Mouse (Mus musculus) urinary bladder, postnatal 25 days (tissue): ENCODE data around the gene Slc22a23.
A peak's percentile ranks its signal among the peaks of the same experiment; 100 is the strongest.

Experiments used
- DNase-seq: peaks from one replicate; pipeline ENCODE4 v3.0.0; 2022; ENCODE audit warnings: low spot score

Gene Slc22a23

DNA sequence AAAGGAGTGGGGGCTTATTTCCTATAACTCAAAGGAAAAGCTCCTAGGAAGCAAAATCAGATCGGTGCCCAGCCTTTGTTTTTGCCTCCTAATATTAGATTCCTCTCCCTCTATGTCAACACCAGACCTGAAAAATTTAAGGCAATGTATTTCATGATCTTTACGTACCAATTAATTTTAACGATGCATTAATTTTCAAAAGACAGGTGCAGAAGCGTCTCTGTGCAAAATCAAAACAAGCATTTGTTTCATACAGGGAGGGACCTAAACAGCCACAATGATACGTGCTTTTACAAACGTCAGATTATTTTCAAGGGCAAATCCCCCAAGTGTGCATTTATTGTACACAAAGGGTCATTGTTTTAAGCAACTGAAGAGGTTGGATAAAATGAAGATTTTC is 212.1 kb downstream of the Slc22a23 start:
- DNase-seq: no peak

DNA sequence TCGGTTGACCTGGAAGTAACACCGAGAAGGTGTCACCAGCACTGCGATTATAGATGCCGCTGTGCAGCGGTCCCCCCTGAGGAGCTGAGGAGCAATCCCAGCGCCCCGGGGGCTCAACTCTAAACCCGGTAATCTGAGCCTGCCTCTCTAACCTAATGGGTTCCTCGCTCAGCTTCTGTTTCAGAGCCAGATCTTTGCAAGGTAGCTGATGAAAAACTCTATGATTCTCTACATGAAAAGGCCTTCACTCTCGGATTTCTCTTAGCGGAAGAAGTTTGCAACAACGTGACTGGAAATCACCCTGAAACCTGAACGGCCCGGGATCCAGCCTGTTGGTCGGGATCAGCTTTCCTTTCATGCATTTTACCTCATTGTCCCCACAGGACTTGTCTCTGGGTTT is 212.7 kb downstream of the Slc22a23 start:
- no peak for DNase-seq

DNA sequence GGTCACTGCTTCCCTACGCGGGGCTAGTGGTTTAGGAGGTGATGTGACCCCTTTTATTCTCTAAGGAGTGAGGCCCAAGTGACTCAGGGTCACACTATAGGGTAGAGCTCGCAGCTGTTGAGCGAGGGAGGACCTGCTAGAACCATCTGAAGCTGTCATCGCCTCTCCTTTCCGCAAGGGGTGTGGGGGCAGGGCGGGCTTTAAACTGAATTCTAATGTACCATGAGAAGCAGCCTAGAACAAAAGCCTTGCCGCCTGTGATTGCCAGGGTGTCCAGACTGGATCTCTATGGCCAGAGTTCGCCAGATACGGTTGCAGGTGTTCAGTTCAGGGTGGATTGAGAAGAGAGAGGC is 213.3 kb downstream of the Slc22a23 start:
- no peak for DNase-seq

DNA sequence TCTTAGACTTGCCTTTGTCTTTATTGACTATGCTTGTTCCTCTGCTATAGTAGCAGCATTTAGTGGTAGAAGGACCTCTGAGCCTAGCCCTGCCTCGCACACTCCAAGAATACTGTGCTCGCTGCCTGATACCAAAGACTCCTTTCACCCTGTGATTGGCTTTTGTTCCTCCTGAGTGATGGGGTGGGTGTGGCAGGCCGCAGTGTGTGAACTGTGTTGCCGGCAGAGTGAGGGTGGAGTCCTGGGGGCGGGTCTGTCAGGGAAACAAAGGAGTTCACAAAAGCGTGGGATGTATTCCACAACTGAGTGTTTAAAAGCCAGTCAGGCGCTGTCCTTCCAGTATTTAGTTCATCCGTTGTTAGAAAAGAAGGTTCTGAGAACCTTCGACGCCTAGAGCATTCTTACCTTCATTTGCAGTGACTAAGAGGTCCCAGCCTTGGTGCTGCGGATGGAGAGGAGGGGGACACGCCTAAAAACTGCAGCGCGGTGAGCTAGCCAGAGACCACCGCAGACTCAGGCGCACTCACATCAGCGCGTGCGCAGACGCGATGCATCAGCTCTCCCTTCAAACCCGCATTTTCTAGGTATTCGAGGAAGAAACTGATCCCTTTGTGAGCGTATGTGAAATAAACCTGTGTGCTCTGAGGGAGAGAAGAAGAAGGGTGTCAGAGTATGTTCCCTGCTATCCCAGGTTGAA is 213.8 kb downstream of the Slc22a23 start:
- DNase-seq: no peak

DNA sequence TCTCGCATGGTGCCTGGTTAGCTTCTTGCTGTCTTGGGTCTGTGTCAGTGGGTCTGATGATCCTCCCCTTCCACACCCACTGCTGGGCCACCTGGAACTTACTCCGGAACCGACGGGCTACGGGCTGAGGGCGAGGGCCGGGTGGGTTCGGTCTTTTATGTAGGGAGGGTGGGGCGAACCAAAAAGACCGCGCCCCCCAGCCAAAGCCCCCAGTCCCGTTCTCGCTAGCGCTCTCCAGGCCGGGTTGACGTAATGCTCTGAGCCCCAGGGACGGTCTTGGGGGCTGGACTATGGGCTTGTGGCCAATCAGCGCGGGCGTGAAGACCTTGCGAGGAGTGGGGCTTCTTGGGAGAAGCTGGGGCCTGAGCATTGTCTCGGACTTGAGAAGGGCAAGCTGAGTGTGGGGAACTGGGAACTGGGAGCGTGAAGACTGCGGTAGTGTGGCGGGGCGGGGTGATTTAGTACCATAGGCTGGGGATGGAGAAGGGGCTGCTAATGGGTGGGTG is 214.7 kb downstream of the Slc22a23 start, which contains the start of gene Tubb2b:
Gene Tubb2b, minus strand, starts transcription at position 241 of the 506 bp plus-strand sequence.
- no peak for DNase-seq

DNA sequence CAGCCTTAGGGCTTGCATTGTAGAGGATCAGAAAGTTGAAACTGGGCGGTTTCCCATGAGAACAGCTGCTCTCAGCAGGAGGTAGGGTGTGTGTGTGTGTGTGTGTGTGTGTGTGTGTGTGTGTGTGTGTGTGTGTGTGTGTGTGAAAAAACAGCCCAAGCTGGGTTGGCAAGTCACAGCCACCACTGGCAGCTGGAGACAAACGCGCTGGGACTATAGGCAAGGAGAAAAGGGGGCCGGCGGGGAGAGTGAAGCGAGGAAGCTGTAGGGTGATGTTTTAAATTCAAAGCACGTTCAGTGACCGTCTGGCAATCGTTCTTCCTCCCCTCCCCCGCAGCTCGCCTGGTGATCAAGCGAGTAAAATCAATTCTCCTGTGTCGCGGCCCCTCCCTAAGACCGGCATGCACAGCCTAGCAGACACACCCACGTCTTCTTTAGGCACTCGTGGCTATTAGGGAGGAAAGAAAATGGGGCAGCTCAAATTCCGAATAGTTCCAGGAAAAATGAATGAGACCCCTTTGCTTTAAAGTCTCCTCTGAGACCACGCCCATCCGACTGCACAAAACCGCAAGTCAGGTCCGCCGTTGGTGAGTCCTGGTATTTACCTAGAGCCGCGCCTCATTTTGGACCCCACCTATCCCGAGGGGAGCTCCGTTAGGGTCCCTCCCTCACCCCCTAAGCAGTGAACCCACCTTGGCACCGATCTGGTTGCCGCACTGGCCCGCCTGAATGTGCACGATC is 215.3 kb downstream of the Slc22a23 start:
- peak; percentile 48 for DNase-seq
